Mouse (Mus musculus): ENCODE measurements around the gene Saal1. TPM values are rescaled to one million over a fixed set of nuclear protein-coding genes. Genes with fewer than 3 reads are reported as not detected.

Gene Saal1
- total and polyA plus RNA-seq, 2 experiments: 2.5 to 2.9 TPM

DNA sequence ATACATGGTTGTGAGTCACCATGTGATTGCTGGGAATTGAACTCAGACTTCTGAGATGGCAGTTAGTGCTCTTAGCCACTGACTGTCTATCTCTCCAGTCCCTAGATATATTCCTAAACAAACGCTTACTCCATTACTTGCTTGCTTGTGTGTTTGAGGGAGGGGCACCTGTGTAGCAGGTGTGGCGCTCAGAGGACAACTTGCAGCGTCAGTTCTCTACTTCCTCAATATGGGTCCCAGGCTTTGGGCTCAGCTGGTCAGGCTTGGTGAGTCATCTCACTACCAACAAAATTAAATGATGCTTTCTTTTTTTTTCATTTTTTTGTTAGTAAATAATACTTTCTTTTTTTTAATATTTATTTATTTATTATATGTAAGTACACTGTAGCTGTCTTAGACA, 32.1 kb downstream of the Saal1 start:
- 85% methylated on average over 3 of the region's 3 CpGs for WGBS

GRCm38 (mm10) chr7:46676808-46677360, 33.6 kb downstream of the Saal1 start:
- no peak for TF ChIP-seq POLR2A (IDR thresholded peaks at IDR 0.05; ENCODE audit: extremely low read depth, insufficient read depth, low read length)
- TF ChIP-seq CTCF (IDR thresholded peaks at IDR 0.05; ENCODE audit: low read depth, low read length): no peak
- 24% methylated on average over 5 of the region's 5 CpGs for WGBS
- H3K36me3 ChIP-seq (ENCODE audit: control insufficient read depth, insufficient read depth, low read length): no peaks in the 10 kb centered on the region
- H3K9ac ChIP-seq (ENCODE audit: low read depth, low read length): no peak overlapping the region
- H3K4me3 ChIP-seq (ENCODE audit: insufficient read depth, low read depth, low read length): no peak overlapping the region
- H3K79me2 ChIP-seq (ENCODE audit: control insufficient read depth, insufficient read depth, low read length): no peaks in the 10 kb centered on the region
- DNase-seq (ENCODE audit: extremely low read depth, low read depth, low spot score): no peak
- no peaks in the 10 kb centered on the region for H3K27me3 ChIP-seq (ENCODE audit: control insufficient read depth, insufficient read depth, low read length)
- no peaks in the 10 kb centered on the region for H3K4me1 ChIP-seq (ENCODE audit: control insufficient read depth, insufficient read depth, low read length)
- H3K27ac ChIP-seq (replicated peaks; ENCODE audit: insufficient read depth, low read depth, low read length): no peak overlapping the region

More for the DNA sequence above, 32.1 kb downstream of the Saal1 start:
- Histone ChIP-seq H3K9ac (ENCODE audit: low read depth, low read length) (no peak overlapping the region), H3K4me1 (ENCODE audit: control insufficient read depth, insufficient read depth, low read length) (no peaks in the 10 kb centered on the region), H3K36me3 (ENCODE audit: control insufficient read depth, insufficient read depth, low read length) (no peaks in the 10 kb centered on the region), H3K4me3 (ENCODE audit: insufficient read depth, low read depth, low read length) (no peak overlapping the region), H3K79me2 (ENCODE audit: control insufficient read depth, insufficient read depth, low read length) (no peaks in the 10 kb centered on the region), H3K27ac (replicated peaks; ENCODE audit: insufficient read depth, low read depth, low read length) (no peak overlapping the region), H3K27me3 (ENCODE audit: control insufficient read depth, insufficient read depth, low read length) (no peaks in the 10 kb centered on the region)
- no peak for DNase-seq (ENCODE audit: extremely low read depth, low read depth, low spot score)
- TF ChIP-seq CTCF (IDR thresholded peaks at IDR 0.05; ENCODE audit: low read depth, low read length) (no peak), POLR2A (IDR thresholded peaks at IDR 0.05; ENCODE audit: extremely low read depth, insufficient read depth, low read length) (no peak)

- no peaks in the 10 kb centered on the region for H3K36me3 ChIP-seq (ENCODE audit: control insufficient read depth, insufficient read depth, low read length)
- no peak for DNase-seq (ENCODE audit: extremely low read depth, low read depth, low spot score)
- no peaks in the 10 kb centered on the region for H3K79me2 ChIP-seq (ENCODE audit: control insufficient read depth, insufficient read depth, low read length)
- 88% methylated on average over 8 of the region's 8 CpGs for WGBS
- no peak overlapping the region for H3K4me3 ChIP-seq (ENCODE audit: insufficient read depth, low read depth, low read length)
- TF ChIP-seq POLR2A (IDR thresholded peaks at IDR 0.05; ENCODE audit: extremely low read depth, insufficient read depth, low read length): no peak
- no peak for TF ChIP-seq CTCF (IDR thresholded peaks at IDR 0.05; ENCODE audit: low read depth, low read length)
- no peaks in the 10 kb centered on the region for H3K4me1 ChIP-seq (ENCODE audit: control insufficient read depth, insufficient read depth, low read length)
- H3K27me3 ChIP-seq (ENCODE audit: control insufficient read depth, insufficient read depth, low read length): no peaks in the 10 kb centered on the region
- no peak overlapping the region for H3K27ac ChIP-seq (replicated peaks; ENCODE audit: insufficient read depth, low read depth, low read length)
- no peak overlapping the region for H3K9ac ChIP-seq (ENCODE audit: low read depth, low read length)
Measured at GRCm38 (mm10) chr7:46675886-46676285, 34.6 kb downstream of the Saal1 start.

- Histone ChIP-seq H3K27me3 (ENCODE audit: control insufficient read depth, insufficient read depth, low read length) (no peaks in the 10 kb centered on the region), H3K4me3 (ENCODE audit: insufficient read depth, low read depth, low read length) (no peak overlapping the region), H3K79me2 (ENCODE audit: control insufficient read depth, insufficient read depth, low read length) (no peaks in the 10 kb centered on the region), H3K9ac (ENCODE audit: low read depth, low read length) (no peak overlapping the region), H3K36me3 (ENCODE audit: control insufficient read depth, insufficient read depth, low read length) (no peaks in the 10 kb centered on the region), H3K4me1 (ENCODE audit: control insufficient read depth, insufficient read depth, low read length) (no peaks in the 10 kb centered on the region), H3K27ac (replicated peaks; ENCODE audit: insufficient read depth, low read depth, low read length) (no peak overlapping the region)
- no peak for TF ChIP-seq CTCF (IDR thresholded peaks at IDR 0.05; ENCODE audit: low read depth, low read length)
- TF ChIP-seq POLR2A (IDR thresholded peaks at IDR 0.05; ENCODE audit: extremely low read depth, insufficient read depth, low read length): no peak
- WGBS: 91% methylated on average over 7 of the region's 7 CpGs
- no peak for DNase-seq (ENCODE audit: extremely low read depth, low read depth, low spot score)
Measured at GRCm38 (mm10) chr7:46675061-46675460, 35.4 kb downstream of the Saal1 start.

GRCm38 (mm10) chr7:46672160-46672672, 38.3 kb downstream of the Saal1 start, which contains the start of gene Tph1:
Gene Tph1, minus strand, starts transcription at chr7:46672537.
- TF ChIP-seq POLR2A (IDR thresholded peaks at IDR 0.05; ENCODE audit: extremely low read depth, insufficient read depth, low read length): no peak
- TF ChIP-seq CTCF (IDR thresholded peaks at IDR 0.05; ENCODE audit: low read depth, low read length): no peak
- Histone ChIP-seq H3K4me3 (ENCODE audit: insufficient read depth, low read depth, low read length) (no peak within 1 kb of the TSS), H3K4me1 (ENCODE audit: control insufficient read depth, insufficient read depth, low read length) (no peaks in the 10 kb centered on the region), H3K27ac (replicated peaks; ENCODE audit: insufficient read depth, low read depth, low read length) (no peak within 1 kb of the TSS), H3K36me3 (ENCODE audit: control insufficient read depth, insufficient read depth, low read length) (no peaks in the 10 kb centered on the region), H3K79me2 (ENCODE audit: control insufficient read depth, insufficient read depth, low read length) (no peaks in the 10 kb centered on the region), H3K9ac (ENCODE audit: low read depth, low read length) (no peak within 1 kb of the TSS), H3K27me3 (ENCODE audit: control insufficient read depth, insufficient read depth, low read length) (peaks cover under 1% of the 10 kb centered on the region; the same call in 1 of the 2 replicates)
- DNase-seq (ENCODE audit: extremely low read depth, low read depth, low spot score): no peak
- WGBS: 60% methylated on average over 10 of the region's 10 CpGs

DNA sequence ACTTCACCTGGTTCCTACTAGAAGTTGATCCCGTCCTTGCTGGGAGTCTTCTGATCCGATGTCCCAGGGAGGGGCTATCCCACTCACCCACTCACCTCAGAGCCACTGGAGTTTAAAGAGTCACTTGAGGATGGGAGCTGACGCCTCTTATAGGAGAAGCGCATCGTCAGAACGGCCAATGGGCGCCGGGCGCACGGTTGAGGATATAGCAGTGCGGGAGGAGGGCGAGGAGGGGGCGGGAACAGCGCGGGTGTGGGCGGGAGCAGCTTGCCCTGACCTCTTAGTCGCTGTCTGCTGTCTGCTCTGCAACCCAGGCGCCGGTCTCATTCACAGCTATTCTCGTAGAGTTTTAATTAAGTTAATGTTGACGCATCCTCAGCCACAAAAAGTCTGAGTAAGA, 43.2 kb downstream of the Saal1 start:
- H3K27me3 ChIP-seq (ENCODE audit: control insufficient read depth, insufficient read depth, low read length): peaks cover 3% of the 10 kb centered on the region; the same call in 1 of the 2 replicates
- H3K4me1 ChIP-seq (ENCODE audit: control insufficient read depth, insufficient read depth, low read length): no peaks in the 10 kb centered on the region
- H3K9ac ChIP-seq (ENCODE audit: low read depth, low read length): no peak overlapping the region
- TF ChIP-seq CTCF (IDR thresholded peaks at IDR 0.05; ENCODE audit: low read depth, low read length) (no peak), POLR2A (IDR thresholded peaks at IDR 0.05; ENCODE audit: extremely low read depth, insufficient read depth, low read length) (no peak)
- no peak overlapping the region for H3K4me3 ChIP-seq (ENCODE audit: insufficient read depth, low read depth, low read length)
- H3K79me2 ChIP-seq (ENCODE audit: control insufficient read depth, insufficient read depth, low read length): no peaks in the 10 kb centered on the region
- no peaks in the 10 kb centered on the region for H3K36me3 ChIP-seq (ENCODE audit: control insufficient read depth, insufficient read depth, low read length)
- 3% methylated on average over 21 of the region's 21 CpGs for WGBS
- no peak overlapping the region for H3K27ac ChIP-seq (replicated peaks; ENCODE audit: insufficient read depth, low read depth, low read length)
- DNase-seq (ENCODE audit: extremely low read depth, low read depth, low spot score): no peak
